Mouse (Mus musculus): ENCODE data around the gene Ppp3ca. TPM values are rescaled to one million over a fixed set of nuclear protein-coding genes. Genes with fewer than 3 reads are reported as not detected.

The Ppp3ca gene
- polyA plus RNA-seq, 1 experiment from 2014 or later: 145 TPM

- H3K9ac ChIP-seq (replicated peaks; ENCODE audit: low read length): no peak overlapping the region
- ATAC-seq (ENCODE audit: low FRiP score, low TSS enrichment): no peak
- no peak overlapping the region for H3K27ac ChIP-seq (replicated peaks; ENCODE audit: low read depth, low read length)
Observed at GRCm38 (mm10) chr3:136864306-136864705, 194.4 kb downstream of the Ppp3ca start.

GRCm38 (mm10) chr3:136865176-136865859 is 195.4 kb downstream of the Ppp3ca start:
- Histone ChIP-seq H3K9me3 (ENCODE audit: control insufficient read depth, low read length) (no peaks in the 10 kb centered on the region), H3K27me3 (ENCODE audit: control insufficient read depth, insufficient read depth, low read length) (no peaks in the 10 kb centered on the region), H3K9ac (replicated peaks; ENCODE audit: low read length) (no peak overlapping the region), H3K36me3 (ENCODE audit: control insufficient read depth, insufficient read depth, low read length) (no peaks in the 10 kb centered on the region), H3K27ac (replicated peaks; ENCODE audit: low read depth, low read length) (no peak overlapping the region), H3K4me1 (ENCODE audit: control insufficient read depth, insufficient read depth, low read length) (no peaks in the 10 kb centered on the region), H3K4me3 (replicated peaks; ENCODE audit: low read depth, low read length) (no peak overlapping the region), H3K4me2 (ENCODE audit: low read length) (no peak overlapping the region)
- DNase-seq (no peak), ATAC-seq (ENCODE audit: low FRiP score, low TSS enrichment) (no peak)
- 94% methylated on average over 4 of the region's 4 CpGs for WGBS

More at GRCm38 (mm10) chr3:136864306-136864705, 194.4 kb downstream of the Ppp3ca start:
- H3K27me3 ChIP-seq (ENCODE audit: control insufficient read depth, insufficient read depth, low read length): no peaks in the 10 kb centered on the region
- no peaks in the 10 kb centered on the region for H3K36me3 ChIP-seq (ENCODE audit: control insufficient read depth, insufficient read depth, low read length)
- no peak overlapping the region for H3K4me3 ChIP-seq (replicated peaks; ENCODE audit: low read depth, low read length)
- no peaks in the 10 kb centered on the region for H3K9me3 ChIP-seq (ENCODE audit: control insufficient read depth, low read length)
- no peak for DNase-seq
- H3K4me2 ChIP-seq (ENCODE audit: low read length): no peak overlapping the region
- H3K4me1 ChIP-seq (ENCODE audit: control insufficient read depth, insufficient read depth, low read length): no peaks in the 10 kb centered on the region

GRCm38 (mm10) chr3:136866095-136866494 is 196.2 kb downstream of the Ppp3ca start:
- Histone ChIP-seq H3K36me3 (ENCODE audit: control insufficient read depth, insufficient read depth, low read length) (no peaks in the 10 kb centered on the region), H3K27me3 (ENCODE audit: control insufficient read depth, insufficient read depth, low read length) (no peaks in the 10 kb centered on the region), H3K4me1 (ENCODE audit: control insufficient read depth, insufficient read depth, low read length) (no peaks in the 10 kb centered on the region), H3K9me3 (ENCODE audit: control insufficient read depth, low read length) (no peaks in the 10 kb centered on the region), H3K4me2 (ENCODE audit: low read length) (no peak overlapping the region), H3K9ac (replicated peaks; ENCODE audit: low read length) (no peak overlapping the region), H3K27ac (replicated peaks; ENCODE audit: low read depth, low read length) (no peak overlapping the region), H3K4me3 (replicated peaks; ENCODE audit: low read depth, low read length) (no peak overlapping the region)
- over 99% methylated on average over 3 of the region's 3 CpGs for WGBS
- DNase-seq (no peak), ATAC-seq (ENCODE audit: low FRiP score, low TSS enrichment) (no peak)

- WGBS: 86% methylated on average over 3 of the region's 3 CpGs
Observed at GRCm38 (mm10) chr3:136866571-136866970, 196.6 kb downstream of the Ppp3ca start.

GRCm38 (mm10) chr3:136867366-136867765 is 197.4 kb downstream of the Ppp3ca start:
- Histone ChIP-seq H3K9me3 (ENCODE audit: control insufficient read depth, low read length) (no peaks in the 10 kb centered on the region), H3K27me3 (ENCODE audit: control insufficient read depth, insufficient read depth, low read length) (no peaks in the 10 kb centered on the region), H3K4me3 (replicated peaks; ENCODE audit: low read depth, low read length) (no peak overlapping the region), H3K4me1 (ENCODE audit: control insufficient read depth, insufficient read depth, low read length) (0 out of 2 replicates have a peak, but pooled peaks cover 6% of the 10 kb centered on the region), H3K36me3 (ENCODE audit: control insufficient read depth, insufficient read depth, low read length) (no peaks in the 10 kb centered on the region), H3K4me2 (ENCODE audit: low read length) (no peak overlapping the region), H3K9ac (replicated peaks; ENCODE audit: low read length) (no peak overlapping the region), H3K27ac (replicated peaks; ENCODE audit: low read depth, low read length) (no peak overlapping the region)
- WGBS: 96% methylated on average over 2 of the region's 2 CpGs
- DNase-seq (no peak), ATAC-seq (ENCODE audit: low FRiP score, low TSS enrichment) (no peak)

More at GRCm38 (mm10) chr3:136866571-136866970, 196.6 kb downstream of the Ppp3ca start:
- ATAC-seq (ENCODE audit: low FRiP score, low TSS enrichment): no peak
- H3K4me2 ChIP-seq (ENCODE audit: low read length): no peak overlapping the region
- no peak for DNase-seq
- no peak overlapping the region for H3K4me3 ChIP-seq (replicated peaks; ENCODE audit: low read depth, low read length)
- no peaks in the 10 kb centered on the region for H3K9me3 ChIP-seq (ENCODE audit: control insufficient read depth, low read length)
- H3K27me3 ChIP-seq (ENCODE audit: control insufficient read depth, insufficient read depth, low read length): no peaks in the 10 kb centered on the region
- no peak overlapping the region for H3K9ac ChIP-seq (replicated peaks; ENCODE audit: low read length)
- H3K4me1 ChIP-seq (ENCODE audit: control insufficient read depth, insufficient read depth, low read length): 0 out of 2 replicates have a peak, but pooled peaks cover under 1% of the 10 kb centered on the region
- no peak overlapping the region for H3K27ac ChIP-seq (replicated peaks; ENCODE audit: low read depth, low read length)
- H3K36me3 ChIP-seq (ENCODE audit: control insufficient read depth, insufficient read depth, low read length): no peaks in the 10 kb centered on the region

- 0 out of 2 replicates have a peak, but pooled peaks cover 15% of the 10 kb centered on the region for H3K4me1 ChIP-seq (ENCODE audit: control insufficient read depth, insufficient read depth, low read length)
- no peak for ATAC-seq (ENCODE audit: low FRiP score, low TSS enrichment)
- H3K9ac ChIP-seq (replicated peaks; ENCODE audit: low read length): no peak overlapping the region
- no peaks in the 10 kb centered on the region for H3K27me3 ChIP-seq (ENCODE audit: control insufficient read depth, insufficient read depth, low read length)
- H3K27ac ChIP-seq (replicated peaks; ENCODE audit: low read depth, low read length): no peak overlapping the region
- DNase-seq: peak; percentile 32
- H3K9me3 ChIP-seq (ENCODE audit: control insufficient read depth, low read length): no peaks in the 10 kb centered on the region
- H3K36me3 ChIP-seq (ENCODE audit: control insufficient read depth, insufficient read depth, low read length): no peaks in the 10 kb centered on the region
- no peak overlapping the region for H3K4me3 ChIP-seq (replicated peaks; ENCODE audit: low read depth, low read length)
- H3K4me2 ChIP-seq (ENCODE audit: low read length): no peak overlapping the region
- WGBS: 73% methylated on average over 14 of the region's 14 CpGs
Observed at GRCm38 (mm10) chr3:136871772-136872532, 202.0 kb downstream of the Ppp3ca start.

- no peak for DNase-seq
Observed at GRCm38 (mm10) chr3:136872533-136873095, 202.7 kb downstream of the Ppp3ca start.

GRCm38 (mm10) chr3:136873809-136874449 is 204.0 kb downstream of the Ppp3ca start:
- Histone ChIP-seq H3K9ac (replicated peaks; ENCODE audit: low read length) (no peak overlapping the region), H3K4me2 (ENCODE audit: low read length) (no peak overlapping the region), H3K27ac (replicated peaks; ENCODE audit: low read depth, low read length) (no peak overlapping the region), H3K4me3 (replicated peaks; ENCODE audit: low read depth, low read length) (no peak overlapping the region), H3K27me3 (ENCODE audit: control insufficient read depth, insufficient read depth, low read length) (no peaks in the 10 kb centered on the region), H3K4me1 (ENCODE audit: control insufficient read depth, insufficient read depth, low read length) (0 out of 2 replicates have a peak, but pooled peaks cover 15% of the 10 kb centered on the region), H3K9me3 (ENCODE audit: control insufficient read depth, low read length) (no peaks in the 10 kb centered on the region), H3K36me3 (ENCODE audit: control insufficient read depth, insufficient read depth, low read length) (no peaks in the 10 kb centered on the region)
- peak; percentile 34; the same call in 1 of the 2 replicates for ATAC-seq (ENCODE audit: low FRiP score, low TSS enrichment)
- 72% methylated on average over 7 of the region's 7 CpGs for WGBS
- peak; percentile 14 for DNase-seq

More at GRCm38 (mm10) chr3:136872533-136873095, 202.7 kb downstream of the Ppp3ca start:
- Histone ChIP-seq H3K27ac (replicated peaks; ENCODE audit: low read depth, low read length) (no peak overlapping the region), H3K36me3 (ENCODE audit: control insufficient read depth, insufficient read depth, low read length) (no peaks in the 10 kb centered on the region), H3K9me3 (ENCODE audit: control insufficient read depth, low read length) (no peaks in the 10 kb centered on the region), H3K4me2 (ENCODE audit: low read length) (no peak overlapping the region), H3K4me1 (ENCODE audit: control insufficient read depth, insufficient read depth, low read length) (0 out of 2 replicates have a peak, but pooled peaks cover 15% of the 10 kb centered on the region), H3K4me3 (replicated peaks; ENCODE audit: low read depth, low read length) (no peak overlapping the region), H3K9ac (replicated peaks; ENCODE audit: low read length) (no peak overlapping the region), H3K27me3 (ENCODE audit: control insufficient read depth, insufficient read depth, low read length) (no peaks in the 10 kb centered on the region)
- ATAC-seq (ENCODE audit: low FRiP score, low TSS enrichment): no peak
- 87% methylated on average over 8 of the region's 8 CpGs for WGBS

Measured in midbrain, embryonic 14.5 days (tissue).